ENCODE assay signal across 17 mouse cellular contexts in the genomic region with DNA sequence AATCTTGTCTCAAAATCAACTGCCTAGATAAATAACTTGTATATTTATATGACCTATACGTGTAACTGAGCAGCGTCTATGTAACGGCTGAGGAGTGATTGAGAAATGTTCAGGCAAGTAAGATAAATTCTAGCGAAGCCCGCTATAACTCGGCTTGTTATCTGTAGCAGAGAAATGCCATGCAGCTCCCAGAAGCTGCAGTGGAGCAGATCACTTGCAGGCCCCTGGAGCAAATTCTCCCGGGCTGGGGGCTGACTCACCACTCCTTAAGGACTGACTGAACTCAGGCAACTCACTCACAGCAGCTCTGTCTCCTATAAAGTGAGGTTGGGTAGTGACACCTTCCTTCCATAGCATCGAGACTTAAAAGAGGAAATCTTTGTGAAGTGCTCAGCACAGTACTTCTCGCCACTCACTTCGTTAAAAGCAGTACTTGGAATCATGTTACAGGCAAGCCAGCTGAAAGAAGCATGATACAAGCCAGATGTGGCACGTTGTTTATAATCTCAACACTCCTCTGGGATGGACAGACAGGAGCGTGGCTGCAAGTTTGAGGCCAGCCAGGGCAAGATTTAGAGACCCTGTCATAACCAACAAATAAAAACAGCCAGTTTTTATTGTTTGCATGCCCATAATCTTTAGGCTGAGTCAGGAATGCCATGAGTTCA. TPM values are rescaled to one million over a fixed set of nuclear protein-coding genes. Genes with fewer than 3 reads are reported as not detected.
DNase-seq lines count a peak whose midpoint lies in the region; ATAC-seq lines count a peak whose summit lies in the region.
"Had no signal": no experiment of that assay in that cellular context is flagged by ENCODE, and none has a peak within 500 bp of the region (broad histone marks: within the 10 kb centered on the region; RNA-seq: fewer than 3 reads in every experiment).

No protein-coding gene starts in this region.

- ATAC-seq in heart, embryonic 16.5 days (replicated peaks; ENCODE audit: extremely low read depth, insufficient read depth, low FRiP score) = no peak
- ATAC-seq in embryonic facial prominence, embryonic 13.5 days (ENCODE audit: insufficient number of reproducible peaks, insufficient read depth, low FRiP score, low TSS enrichment, low read depth) = no peak
- ATAC-seq in forebrain, embryonic 11.5 days (replicated peaks; ENCODE audit: low FRiP score) = no peak
- ATAC-seq: lung, postnatal 0 days had no signal

- peak; percentile 53 for DNase-seq in embryo, embryonic 10 days (ENCODE audit: low spot score)
- no peak for DNase-seq in embryo, embryonic 9.5 days (ENCODE audit: extremely low spot score)
- DNase-seq in heart, postnatal 4 days = no peak
- peak; percentile 30 for DNase-seq in yolk sac, embryonic 10.5 days (ENCODE audit: low spot score)
- no peak for DNase-seq in urinary bladder, adult 18-20 months (ENCODE audit: low spot score in 2 of 2)
- no peak for DNase-seq in forebrain, embryonic 11.5 days (ENCODE audit: low spot score)
- DNase-seq: cerebellum, adult 8-10 months; gastrocnemius, postnatal 10 days; kidney, adult 11 months; liver; right cerebral cortex, adult 18-20 months had no signal

- 29% methylated on average over 12 of the region's 12 CpGs for WGBS in heart, embryonic 16.5 days
- 44% methylated on average over 12 of the region's 12 CpGs for WGBS in embryonic facial prominence, embryonic 13.5 days
- WGBS in forebrain, embryonic 11.5 days = 81% methylated on average over 12 of the region's 12 CpGs

- peaks cover 21% of the 10 kb centered on the region for H3K36me3 ChIP-seq in heart, embryonic 16.5 days (ENCODE audit: control insufficient read depth, insufficient read depth)
- peaks cover 46% of the 10 kb centered on the region for H3K36me3 ChIP-seq in embryonic facial prominence, embryonic 13.5 days
- H3K36me3 ChIP-seq in forebrain, embryonic 11.5 days (ENCODE audit: control insufficient read depth, insufficient read depth, low read length) = 0 out of 2 replicates have a peak, but pooled peaks cover 3% of the 10 kb centered on the region

- H3K4me1 ChIP-seq in heart, embryonic 16.5 days (ENCODE audit: control insufficient read depth, insufficient read depth, low read length) = peaks cover 14% of the 10 kb centered on the region
- H3K4me1 ChIP-seq in embryonic facial prominence, embryonic 13.5 days = peaks cover 16% of the 10 kb centered on the region
- peaks cover 2% of the 10 kb centered on the region; the same call in 1 of the 2 replicates for H3K4me1 ChIP-seq in forebrain, embryonic 11.5 days (replicated peaks; ENCODE audit: control insufficient read depth, insufficient read depth, low read length)

- 0 out of 2 replicates have a peak overlapping the region, but pooled peaks have one; percentile 17 for H3K9ac ChIP-seq in heart, embryonic 16.5 days (ENCODE audit: low read length)
- H3K9ac ChIP-seq in embryonic facial prominence, embryonic 13.5 days = 0 out of 2 replicates have a peak overlapping the region, but pooled peaks have one; percentile 38
- no peak overlapping the region for H3K9ac ChIP-seq in forebrain, embryonic 11.5 days (ENCODE audit: low read length)
- H3K9ac ChIP-seq: forebrain, embryonic 12.5 days; hindbrain, embryonic 15.5 days had no signal

- H3K4me3 ChIP-seq in heart, embryonic 16.5 days (ENCODE audit: low read length) = no peak overlapping the region
- H3K4me3 ChIP-seq in embryonic facial prominence, embryonic 13.5 days = no peak overlapping the region
- H3K4me3 ChIP-seq in forebrain, embryonic 11.5 days (ENCODE audit: low read depth, low read length) = no peak overlapping the region
- H3K4me3 ChIP-seq: forebrain, embryonic 12.5 days; hindbrain, embryonic 15.5 days had no signal

- no peaks in the 10 kb centered on the region for H3K9me3 ChIP-seq in heart, embryonic 16.5 days (replicated peaks; ENCODE audit: control insufficient read depth, low read length)
- H3K9me3 ChIP-seq in embryonic facial prominence, embryonic 13.5 days = no peaks in the 10 kb centered on the region
- no peaks in the 10 kb centered on the region for H3K9me3 ChIP-seq in forebrain, embryonic 11.5 days (ENCODE audit: control insufficient read depth, low read length)
- H3K9me3 ChIP-seq: forebrain, embryonic 12.5 days; hindbrain, embryonic 15.5 days had no signal

- no peaks in the 10 kb centered on the region for H3K27me3 ChIP-seq in heart, embryonic 16.5 days (ENCODE audit: control insufficient read depth, insufficient read depth, low read length)
- no peaks in the 10 kb centered on the region for H3K27me3 ChIP-seq in embryonic facial prominence, embryonic 13.5 days
- H3K27me3 ChIP-seq in forebrain, embryonic 11.5 days (ENCODE audit: control insufficient read depth, insufficient read depth, low read length) = no peaks in the 10 kb centered on the region
- H3K27me3 ChIP-seq: forebrain, embryonic 12.5 days; hindbrain, embryonic 15.5 days had no signal

- H3K4me2 ChIP-seq in heart, embryonic 16.5 days (ENCODE audit: low read depth, low read length) = no peak overlapping the region
- H3K4me2 ChIP-seq in embryonic facial prominence, embryonic 13.5 days = no peak overlapping the region
- H3K4me2 ChIP-seq in forebrain, embryonic 11.5 days (ENCODE audit: low read depth, low read length, severe bottlenecking) = no peak overlapping the region
- H3K4me2 ChIP-seq: forebrain, embryonic 12.5 days; hindbrain, embryonic 15.5 days; midbrain, embryonic 11.5 days had no signal

- H3K27ac ChIP-seq in heart, embryonic 16.5 days (ENCODE audit: low read length) = no peak overlapping the region
- H3K27ac ChIP-seq in embryonic facial prominence, embryonic 13.5 days = peak overlapping the region; percentile 17; the same call in 1 of the 2 replicates
- H3K27ac ChIP-seq in forebrain, embryonic 11.5 days (ENCODE audit: low read depth, low read length) = no peak overlapping the region
- H3K27ac ChIP-seq: forebrain, embryonic 12.5 days; hindbrain, embryonic 15.5 days had no signal

RNA-seq across cellular contexts. Expression of gene Srsf2, which starts 4.4 kb away (rescaled TPM):
- polyA plus RNA-seq in heart, embryonic 16.5 days (2015; fragmentation: Nextera tagmentation; extraction: Ambion mirVana) = 516 and 543 TPM in 2 replicates
- 100 to 1,000 TPM; 269 to 299 TPM for total RNA-seq in heart, postnatal 4 days (2021)
- 784 and 830 TPM in 2 replicates for polyA plus RNA-seq in embryonic facial prominence, embryonic 13.5 days (2015; fragmentation: Nextera tagmentation; extraction: Ambion mirVana)
- polyA plus RNA-seq in forebrain, embryonic 11.5 days (2014; fragmentation: Nextera tagmentation; extraction: Ambion mirVana) = 1,008 and 1,039 TPM in 2 replicates

RNA-seq across cellular contexts. Expression of gene Mfsd11, which starts 5.1 kb away (rescaled TPM):
- 30.5 and 39.0 TPM in 2 replicates for polyA plus RNA-seq in heart, embryonic 16.5 days (2015; fragmentation: Nextera tagmentation; extraction: Ambion mirVana)
- 10 to 100 TPM; 26.9 to 35.6 TPM for total RNA-seq in heart, postnatal 4 days (2021)
- 42.6 and 45.6 TPM in 2 replicates for polyA plus RNA-seq in embryonic facial prominence, embryonic 13.5 days (2015; fragmentation: Nextera tagmentation; extraction: Ambion mirVana)
- polyA plus RNA-seq in forebrain, embryonic 11.5 days (2014; fragmentation: Nextera tagmentation; extraction: Ambion mirVana) = 27.9 and 31.0 TPM in 2 replicates

RNA-seq across cellular contexts. Expression of gene Jmjd6, which starts 14.1 kb away (rescaled TPM):
- 72.8 and 73.3 TPM in 2 replicates for polyA plus RNA-seq in heart, embryonic 16.5 days (2015; fragmentation: Nextera tagmentation; extraction: Ambion mirVana)
- total RNA-seq in heart, postnatal 4 days (2021) = 10 to 100 TPM; 41.2 to 43.3 TPM
- 73.4 and 77.7 TPM in 2 replicates for polyA plus RNA-seq in embryonic facial prominence, embryonic 13.5 days (2015; fragmentation: Nextera tagmentation; extraction: Ambion mirVana)
- polyA plus RNA-seq in forebrain, embryonic 11.5 days (2014; fragmentation: Nextera tagmentation; extraction: Ambion mirVana) = 86.8 and 99.5 TPM in 2 replicates

RNA-seq across cellular contexts. Expression of gene Mettl23, which starts 14.2 kb away (rescaled TPM):
- 69.8 and 74.8 TPM in 2 replicates for polyA plus RNA-seq in heart, embryonic 16.5 days (2015; fragmentation: Nextera tagmentation; extraction: Ambion mirVana)
- total RNA-seq in heart, postnatal 4 days (2021) = 10 to 100 TPM; 31.0 to 32.2 TPM
- polyA plus RNA-seq in embryonic facial prominence, embryonic 13.5 days (2015; fragmentation: Nextera tagmentation; extraction: Ambion mirVana) = 78.6 and 84.4 TPM in 2 replicates
- polyA plus RNA-seq in forebrain, embryonic 11.5 days (2014; fragmentation: Nextera tagmentation; extraction: Ambion mirVana) = 67.6 and 70.4 TPM in 2 replicates

RNA-seq across cellular contexts. Expression of gene Mxra7, which starts 29.5 kb away (rescaled TPM):
- 14.9 and 17.6 TPM in 2 replicates for polyA plus RNA-seq in heart, embryonic 16.5 days (2015; fragmentation: Nextera tagmentation; extraction: Ambion mirVana)
- total RNA-seq in heart, postnatal 4 days (2021) = 10 to 100 TPM; 40.9 to 42.9 TPM
- 19.6 and 19.7 TPM in 2 replicates for polyA plus RNA-seq in embryonic facial prominence, embryonic 13.5 days (2015; fragmentation: Nextera tagmentation; extraction: Ambion mirVana)
- polyA plus RNA-seq in forebrain, embryonic 11.5 days (2014; fragmentation: Nextera tagmentation; extraction: Ambion mirVana) = 16.8 and 19.6 TPM in 2 replicates

Comparison
In these comparisons a context has a peak if more than half of its experiments do, and no peak if none do; other contexts are left out.
1. DNase-seq: peak in embryo, embryonic 10 days (single experiment) and yolk sac, embryonic 10.5 days (single experiment); none in embryo, embryonic 9.5 days (single experiment), heart, postnatal 4 days (single experiment), urinary bladder, adult 18-20 months (0 of 2) and forebrain, embryonic 11.5 days (single experiment).